Mouse (Mus musculus) myocyte (in vitro differentiated cells): ENCODE data around the gene Fzr1.

Experiments
- CEBPB ChIP-seq: IDR thresholded peaks from 2 replicates; pipeline ENCODE4 v1.6.1; 2011; ENCODE audit warnings: mild to moderate bottlenecking, moderate library complexity; ENCODE audit not compliant: poor library complexity, insufficient read depth, severe bottlenecking
- MAX ChIP-seq: IDR thresholded peaks from one replicate; pipeline ENCODE4 v1.6.1; 2011; ENCODE audit warnings: low read depth, mild to moderate bottlenecking, control low read depth
- MYOD1 ChIP-seq, 3 experiments: IDR thresholded peaks; one replicate each; pipeline ENCODE4 v1.6.1; 2011; ENCODE audit warnings: control low read depth in 2 of 3, low read depth in 2 of 3, mild to moderate bottlenecking in 2 of 3, moderate library complexity in 1 of 3; ENCODE audit not compliant: insufficient read length in 2 of 3, control insufficient read depth in 1 of 3
- POLR2A ChIP-seq: IDR thresholded peaks from one replicate; pipeline ENCODE4 v1.6.1; 2011; ENCODE audit warnings: low read depth, mild to moderate bottlenecking, control low read depth, moderate library complexity; ENCODE audit not compliant: insufficient read length
- TCF12 ChIP-seq: IDR thresholded peaks from one replicate; pipeline ENCODE4 v1.6.1; 2011; ENCODE audit warnings: mild to moderate bottlenecking, control low read depth; ENCODE audit not compliant: poor library complexity, insufficient read depth, severe bottlenecking

DNA sequence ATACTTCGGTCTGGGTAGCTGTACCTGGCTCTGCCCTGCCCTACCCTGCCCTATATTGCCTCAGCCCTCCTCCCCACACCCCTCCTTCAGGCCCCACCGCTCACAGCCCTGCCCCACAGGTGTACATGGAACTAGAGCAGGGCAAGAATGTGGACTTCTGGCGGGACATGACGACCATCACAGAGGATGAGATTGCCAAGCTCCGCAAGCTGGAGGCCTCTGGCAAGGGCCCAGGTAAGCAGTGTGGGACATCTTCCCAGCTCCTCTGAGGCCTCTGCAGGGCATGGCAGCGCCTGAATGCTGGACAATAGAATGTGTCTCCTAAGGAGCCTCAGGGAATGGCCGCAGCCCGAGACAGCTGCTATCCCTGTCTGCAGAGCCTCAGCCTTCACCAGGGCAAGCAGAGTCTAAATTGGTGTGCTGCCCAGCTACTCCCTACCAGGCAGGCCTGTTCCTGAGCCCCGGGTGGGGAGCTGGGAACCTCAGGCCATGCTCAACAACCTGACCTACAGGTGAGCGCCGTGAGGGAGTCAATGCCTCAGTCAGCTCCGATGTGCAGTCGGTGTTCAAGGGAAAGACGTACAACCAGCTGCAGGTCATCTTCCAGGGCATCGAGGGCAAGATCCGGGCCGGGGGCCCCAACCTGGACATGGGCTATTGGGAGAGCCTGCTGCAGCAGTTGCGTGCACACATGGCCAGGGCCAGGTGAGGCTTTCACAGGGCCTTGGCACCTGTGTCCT is 54.4 kb downstream of the Fzr1 start:
- no peak for TF ChIP-seq POLR2A
- no peak for TF ChIP-seq CEBPB
- TF ChIP-seq MYOD1 (IDR thresholded peaks at IDR 0.05; ENCODE audit: control insufficient read depth in 1 of 3, insufficient read length in 2 of 3, low read depth in 2 of 3) = no peak
- TF ChIP-seq MAX = no peak
- no peak for TF ChIP-seq TCF12
